Mouse (Mus musculus): ENCODE data around the gene Ptpdc1.

DNA sequence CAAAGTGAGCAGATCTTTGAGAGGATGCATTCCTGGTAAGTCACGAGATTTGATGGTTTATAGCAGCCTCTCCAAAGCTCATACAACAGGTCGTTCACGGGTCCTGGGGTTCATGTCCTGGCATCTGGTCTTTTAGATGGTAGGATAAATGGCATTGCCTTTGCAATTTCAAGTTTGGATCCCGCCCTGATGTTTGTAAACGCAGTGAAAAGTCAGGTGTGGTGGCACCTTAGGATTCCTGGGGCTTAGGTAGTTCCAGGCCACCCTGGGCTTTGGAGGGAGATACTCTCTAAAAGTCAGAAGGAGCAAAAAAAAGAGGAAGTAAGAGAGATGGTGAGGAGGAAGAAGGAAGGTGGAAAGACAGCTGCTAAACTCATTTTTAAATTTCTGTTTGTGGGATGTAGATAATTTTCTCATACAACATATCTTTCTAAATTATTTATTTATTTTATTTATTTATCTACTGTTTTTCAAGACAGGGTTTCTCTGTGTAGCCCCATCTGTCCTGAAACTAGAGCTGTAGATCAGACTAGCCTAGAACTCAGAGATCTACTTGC, 55.8 kb downstream of the Ptpdc1 start:
- no peak for TF ChIP-seq CTCF (IDR thresholded peaks at IDR 0.05; ENCODE audit: low read depth)
- no peak for TF ChIP-seq EP300 (optimal IDR thresholded peaks at IDR 0.05)
